Mouse (Mus musculus): ENCODE results near the gene Gm5142.

- TF ChIP-seq CTCF (IDR thresholded peaks at IDR 0.05; ENCODE audit: low read depth, low read length) (no peak), GATA1 (IDR thresholded peaks at IDR 0.05; ENCODE audit: borderline replicate concordance, low read length) (no peak)
Measured at GRCm38 (mm10) chr14:59209003-59209402, 30.5 kb upstream of the Gm5142 start.
